In the genomic region with DNA sequence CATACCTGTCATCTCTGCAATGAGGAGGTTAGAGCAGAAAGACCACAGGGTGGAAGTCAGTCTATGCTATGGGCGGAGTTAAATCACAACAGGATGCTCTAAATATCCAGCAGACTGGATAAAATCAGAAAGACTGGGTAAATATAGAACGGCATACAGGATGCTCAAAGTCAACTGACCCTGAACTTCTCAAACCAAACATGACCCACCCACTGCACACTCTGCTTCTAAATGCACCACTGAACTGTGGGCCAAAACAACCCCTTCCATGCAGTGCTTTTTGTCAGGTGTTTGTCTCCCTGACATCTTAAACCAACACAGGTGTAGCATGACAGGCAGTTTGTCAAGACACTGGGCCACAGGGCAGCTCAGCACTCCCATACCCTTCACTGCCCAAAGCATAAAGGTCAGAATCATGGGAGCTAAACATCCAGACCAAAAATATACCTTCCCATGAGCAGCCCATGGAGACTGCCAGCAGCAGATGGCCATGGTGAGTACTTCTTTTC, we compare ENCODE assay signal across 11 mouse cellular contexts.
A peak's percentile ranks its signal among the peaks of the same experiment; 100 is the strongest.
DNase-seq lines count a peak whose midpoint lies in the region; ATAC-seq and TF ChIP-seq lines count a peak whose summit lies in the region.
"Had no signal": no experiment of that assay in that cellular context is flagged by ENCODE, and none has a peak within 500 bp of the region (broad histone marks: within the 10 kb centered on the region; RNA-seq: fewer than 3 reads in every experiment).

No protein-coding gene starts in this region.

- no peak for DNase-seq in kidney, adult 2 months
- no peak for DNase-seq in kidney, postnatal 10 days
- no peak for DNase-seq in stomach, postnatal 0 days (ENCODE audit: low spot score)
- peak; percentile 81 for DNase-seq in induced T-regulatory cell, adult 2 months (ENCODE audit: low read depth)
- no peak for DNase-seq in right cerebral cortex, adult 18-20 months
- no peak for DNase-seq in thymus, postnatal 10 days (ENCODE audit: low spot score in 2 of 2)
- no peak for DNase-seq in adrenal gland, adult (ENCODE audit: inconsistent age in 2 of 2, low spot score in 1 of 2)
- DNase-seq: right cerebral cortex, postnatal 4 days had no signal

- no peaks in the 10 kb centered on the region for H3K9me3 ChIP-seq in stomach, embryonic 15.5 days
- H3K9me3 ChIP-seq in stomach, postnatal 0 days (ENCODE audit: control insufficient read depth, low read length), result no peaks in the 10 kb centered on the region
- H3K9me3 ChIP-seq: intestine, embryonic 15.5 days; limb, embryonic 13.5 days had no signal

- H3K36me3 ChIP-seq in kidney, adult 2 months (ENCODE audit: control insufficient read depth, insufficient read depth, low read length), result no peaks in the 10 kb centered on the region
- H3K36me3 ChIP-seq in stomach, embryonic 15.5 days, result no peaks in the 10 kb centered on the region
- H3K36me3 ChIP-seq in stomach, postnatal 0 days (ENCODE audit: control insufficient read depth, insufficient read depth, low read length), result no peaks in the 10 kb centered on the region
- H3K36me3 ChIP-seq: intestine, embryonic 15.5 days had no signal

- no peak overlapping the region for H3K4me3 ChIP-seq in kidney, adult 2 months (ENCODE audit: insufficient read depth, low read depth, low read length)
- no peak overlapping the region for H3K4me3 ChIP-seq in stomach, embryonic 15.5 days (replicated peaks)
- H3K4me3 ChIP-seq in stomach, postnatal 0 days (ENCODE audit: low read depth, low read length), result no peak overlapping the region
- H3K4me3 ChIP-seq: intestine, embryonic 15.5 days; limb, embryonic 13.5 days had no signal

- TF ChIP-seq EP300 in stomach, postnatal 0 days (optimal IDR thresholded peaks at IDR 0.05), result no peak

- H3K4me1 ChIP-seq in kidney, adult 2 months (ENCODE audit: control insufficient read depth, insufficient read depth, low read length), result peaks cover 27% of the 10 kb centered on the region
- peaks cover 11% of the 10 kb centered on the region; the same call in 1 of the 2 replicates for H3K4me1 ChIP-seq in stomach, embryonic 15.5 days
- peaks cover 9% of the 10 kb centered on the region for H3K4me1 ChIP-seq in stomach, postnatal 0 days (replicated peaks; ENCODE audit: control insufficient read depth, insufficient read depth)

- H3K27me3 ChIP-seq in kidney, adult 2 months (replicated peaks; ENCODE audit: control insufficient read depth, insufficient read depth, low read length), result no peaks in the 10 kb centered on the region
- no peaks in the 10 kb centered on the region for H3K27me3 ChIP-seq in stomach, embryonic 15.5 days (replicated peaks)
- no peaks in the 10 kb centered on the region for H3K27me3 ChIP-seq in stomach, postnatal 0 days (ENCODE audit: control insufficient read depth, insufficient read depth, low read length)
- H3K27me3 ChIP-seq: intestine, embryonic 15.5 days; limb, embryonic 13.5 days had no signal

- no peak overlapping the region for H3K4me2 ChIP-seq in stomach, embryonic 15.5 days
- H3K4me2 ChIP-seq in stomach, postnatal 0 days (replicated peaks; ENCODE audit: low read depth), result no peak overlapping the region
- H3K4me2 ChIP-seq: intestine, embryonic 15.5 days; limb, embryonic 13.5 days had no signal

- TF ChIP-seq POLR2A in kidney, adult 2 months (IDR thresholded peaks at IDR 0.05; ENCODE audit: low read depth, low read length), result no peak

- H3K27ac ChIP-seq in kidney, adult 2 months (ENCODE audit: insufficient read depth, low read depth, low read length), result 0 out of 2 replicates have a peak overlapping the region, but pooled peaks have one; percentile 19
- 0 out of 2 replicates have a peak overlapping the region, but pooled peaks have one; percentile 6 for H3K27ac ChIP-seq in stomach, embryonic 15.5 days
- H3K27ac ChIP-seq in stomach, postnatal 0 days (replicated peaks), result no peak overlapping the region
- H3K27ac ChIP-seq: intestine, embryonic 15.5 days; limb, embryonic 13.5 days had no signal

- no peak overlapping the region for H3K9ac ChIP-seq in stomach, embryonic 15.5 days
- H3K9ac ChIP-seq in stomach, postnatal 0 days (ENCODE audit: low read length), result no peak overlapping the region
- H3K9ac ChIP-seq: intestine, embryonic 15.5 days; limb, embryonic 13.5 days had no signal

- no peak for ATAC-seq in stomach, embryonic 15.5 days (ENCODE audit: insufficient read depth, low FRiP score, low read depth)
- ATAC-seq in stomach, postnatal 0 days (ENCODE audit: low FRiP score, low TSS enrichment), result no peak
- ATAC-seq: intestine, embryonic 15.5 days had no signal

- TF ChIP-seq CTCF in kidney, adult 2 months (conservative IDR thresholded peaks at IDR 0.05; ENCODE audit: insufficient read depth, insufficient read length, low read depth, low read length), result no peak
- no peak for TF ChIP-seq CTCF in stomach, postnatal 0 days (IDR thresholded peaks at IDR 0.05; ENCODE audit: low read depth)

- WGBS in kidney, adult 2 months, result 41% methylated on average over 2 of the region's 2 CpGs
- WGBS in stomach, embryonic 15.5 days, result 55% methylated on average over 2 of the region's 2 CpGs
- WGBS in stomach, postnatal 0 days, result 60% methylated on average over 2 of the region's 2 CpGs
